Mouse (Mus musculus): ENCODE results near the gene 9930111J21Rik1. TPM values are rescaled to one million over a fixed set of nuclear protein-coding genes. Genes with fewer than 3 reads are reported as not detected.
A peak's percentile ranks its signal among the peaks of the same experiment; 100 is the strongest.
"Not testable (repeated sequence)": the region's sequence is repeated elsewhere in the genome, so short reads cannot be mapped to it uniquely, and the experiment has no call there.

The 9930111J21Rik1 gene
- total RNA-seq, 1 experiment from 2014 or later, result 15.8 TPM

- ATAC-seq (replicated peaks; ENCODE audit: low read depth, poor library complexity, severe bottlenecking), result peak; percentile 78
Observed at GRCm38 (mm10) chr11:48923818-48924217, 55.4 kb downstream of the 9930111J21Rik1 start.

DNA sequence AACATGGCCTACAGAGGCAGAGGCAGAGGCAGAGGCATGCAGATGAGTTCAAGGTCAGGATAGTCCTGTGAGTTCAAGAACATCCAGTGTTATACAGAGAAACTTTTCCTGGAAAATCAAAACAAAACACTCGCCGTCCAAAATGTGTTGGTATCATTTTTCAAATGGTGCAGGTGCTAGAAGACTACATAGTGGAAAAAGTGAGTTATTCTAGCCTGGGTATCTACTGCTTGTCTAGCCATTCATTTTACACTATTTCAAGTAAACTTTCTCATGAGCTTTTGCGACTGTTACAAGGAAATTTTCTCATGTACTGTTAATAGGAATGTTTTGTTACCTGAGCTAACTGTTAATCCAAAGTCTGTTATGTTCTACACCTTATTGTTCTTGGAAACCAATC, 60.8 kb downstream of the 9930111J21Rik1 start:
- no peak for ATAC-seq (replicated peaks; ENCODE audit: low read depth, poor library complexity, severe bottlenecking)

GRCm38 (mm10) chr11:48913611-48914010, 65.6 kb downstream of the 9930111J21Rik1 start:
- peak; percentile 54; the same call in 1 of the 2 replicates for ATAC-seq (replicated peaks; ENCODE audit: low read depth, poor library complexity, severe bottlenecking)

DNA sequence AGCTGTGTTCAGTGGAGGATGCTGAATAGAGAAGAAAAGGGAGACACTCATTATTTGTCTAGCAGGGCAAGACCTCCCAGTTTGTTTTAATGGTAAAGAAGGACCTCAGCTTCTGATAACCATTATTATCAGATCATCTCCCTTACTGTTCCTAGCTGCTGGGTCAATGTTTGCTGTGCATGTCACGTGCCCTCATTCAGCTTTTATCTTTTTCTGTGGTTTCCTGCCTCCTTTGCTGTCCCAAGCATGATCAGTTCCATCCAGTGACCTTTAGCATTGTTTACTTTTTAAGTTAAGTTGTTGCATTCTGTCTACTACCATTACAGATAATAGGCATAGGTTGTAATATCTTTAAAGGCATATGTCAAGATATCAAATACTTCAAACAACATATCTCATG, 70.7 kb downstream of the 9930111J21Rik1 start:
- no peak for ATAC-seq (replicated peaks; ENCODE audit: low read depth, poor library complexity, severe bottlenecking)

GRCm38 (mm10) chr11:48902021-48902420, 77.2 kb downstream of the 9930111J21Rik1 start, which contains the start of gene Gm5431:
TSS of gene Gm5431 (minus strand) at chr11:48902214.
- peak; percentile 37; the same call in 1 of the 2 replicates for ATAC-seq (replicated peaks; ENCODE audit: low read depth, poor library complexity, severe bottlenecking)

GRCm38 (mm10) chr11:48901567-48901930, 77.6 kb downstream of the 9930111J21Rik1 start:
- not testable (repeated sequence) for ATAC-seq (replicated peaks; ENCODE audit: low read depth, poor library complexity, severe bottlenecking)

DNA sequence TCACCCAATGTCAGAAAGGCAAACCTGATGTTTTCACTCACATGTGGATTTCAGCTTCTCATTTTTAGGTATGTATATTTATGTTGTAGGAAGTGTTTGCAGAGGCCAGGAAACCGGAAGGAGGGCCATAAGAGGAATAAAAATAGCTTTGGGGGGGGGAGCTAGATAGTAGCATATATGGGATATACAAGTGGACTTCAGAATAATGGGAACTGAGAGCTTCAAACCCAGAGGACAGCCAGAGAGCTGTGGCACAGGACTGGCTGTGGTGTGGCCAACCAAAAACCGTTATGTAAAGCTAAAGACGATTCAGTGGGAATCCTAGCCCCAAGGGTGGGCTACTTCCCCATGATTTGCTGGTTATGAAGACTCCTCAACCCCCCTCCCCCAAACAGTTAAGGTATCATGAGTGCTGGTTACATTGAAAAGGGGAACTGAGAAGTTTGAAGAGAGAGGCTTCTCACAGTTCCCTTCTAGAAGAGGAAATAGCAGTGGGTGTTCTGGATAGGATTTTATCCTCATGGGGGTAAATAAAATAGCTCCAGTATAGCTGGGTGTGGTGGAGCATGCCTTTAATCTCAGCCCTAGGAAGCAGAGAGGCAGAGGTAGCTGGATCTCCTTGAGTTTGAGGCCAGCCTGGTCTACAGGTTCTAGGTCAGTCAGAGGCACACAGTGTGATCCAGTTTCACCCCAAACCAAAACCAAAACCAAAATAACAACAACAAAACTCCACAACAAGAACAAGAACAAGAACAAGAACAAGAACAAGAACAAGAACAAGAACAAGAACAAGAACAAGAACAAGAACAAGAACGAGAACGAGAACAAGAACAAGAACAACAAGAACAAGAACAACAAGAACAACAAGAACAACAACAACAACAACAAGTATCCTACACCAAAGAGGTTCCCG, 78.3 kb downstream of the 9930111J21Rik1 start:
- peak; percentile 88 for ATAC-seq (replicated peaks; ENCODE audit: low read depth, poor library complexity, severe bottlenecking)

DNA sequence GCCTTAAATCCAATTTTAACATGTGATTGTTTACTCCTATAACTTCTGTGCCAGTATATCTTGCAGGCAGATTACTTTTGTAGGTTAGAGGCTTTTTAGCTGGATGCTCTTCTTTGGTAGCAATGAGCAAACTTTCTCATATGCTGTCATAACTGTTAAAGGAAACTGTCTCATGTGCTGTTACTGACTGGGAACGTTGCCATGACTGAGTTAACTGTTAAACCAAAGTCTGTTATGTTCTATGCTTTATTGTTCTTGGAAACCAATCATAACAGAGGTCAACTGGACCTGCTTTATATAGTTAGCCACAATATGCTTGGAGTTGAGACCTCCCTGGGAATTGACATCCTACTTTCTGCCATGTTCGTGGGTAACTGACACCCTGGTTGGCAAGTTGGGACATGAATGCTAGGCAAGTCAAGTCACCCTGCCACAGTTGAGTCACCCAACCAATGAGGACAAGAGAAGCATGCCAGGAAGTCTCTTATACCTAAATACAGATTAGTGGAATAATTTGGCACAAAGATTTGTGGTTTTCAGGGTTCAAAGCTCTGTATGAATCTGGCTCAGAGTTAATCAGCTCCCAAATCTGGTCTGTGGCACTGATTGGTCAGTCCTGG, 80.3 kb downstream of the 9930111J21Rik1 start:
- no peak for ATAC-seq (replicated peaks; ENCODE audit: low read depth, poor library complexity, severe bottlenecking)

Other genes with a start within 250 kb of the 9930111J21Rik1 start
- gene Rack1, start 179.1 kb downstream of the 9930111J21Rik1 start, total RNA-seq (2017), result 1,552 and 1,662 TPM in 2 replicates
- gene Trim41, start 162.0 kb downstream of the 9930111J21Rik1 start, total RNA-seq (2017), result 50.2 and 70.9 TPM in 2 replicates
- gene Trim7, start 153.3 kb downstream of the 9930111J21Rik1 start, total RNA-seq (2017), result 0.19 and 0.78 TPM in 2 replicates
- 48.6 and 64.4 TPM in 2 replicates for gene Gm12184, start 152.7 kb downstream of the 9930111J21Rik1 start, total RNA-seq (2017)
- 49.1 and 58.2 TPM in 2 replicates for gene Irgm1, start 107.7 kb downstream of the 9930111J21Rik1 start, total RNA-seq (2017)
- gene Gm5431, start 77.2 kb downstream of the 9930111J21Rik1 start, total RNA-seq (2017), result 0.59 and 1.5 TPM in 2 replicates
- gene Psme2b, start 33.2 kb downstream of the 9930111J21Rik1 start, total RNA-seq (2017), result 60.6 and 73.1 TPM in 2 replicates
- 3.0 and 4.1 TPM in 2 replicates for gene Olfr56, start 509 bp downstream of the 9930111J21Rik1 start, total RNA-seq (2017)
- gene Gm12185, start 12.8 kb upstream of the 9930111J21Rik1 start, total RNA-seq (2017), result 1.2 and 6.7 TPM in 2 replicates
- gene Tgtp1, start 14.8 kb upstream of the 9930111J21Rik1 start, total RNA-seq (2017), result 11.0 and 21.7 TPM in 2 replicates
- 22.4 and 24.8 TPM in 2 replicates for gene 9930111J21Rik2, start 71.8 kb upstream of the 9930111J21Rik1 start, total RNA-seq (2017)
- gene Tgtp2, start 84.8 kb upstream of the 9930111J21Rik1 start, total RNA-seq (2017), result 190 and 320 TPM in 2 replicates
- gene Ifi47, start 97.2 kb upstream of the 9930111J21Rik1 start, total RNA-seq (2017), result 58.3 and 68.1 TPM in 2 replicates
- gene Olfr1396, start 135.5 kb upstream of the 9930111J21Rik1 start, total RNA-seq (2017), result not detected in 2 replicates
- not detected in 2 replicates for gene Olfr1395, start 162.9 kb upstream of the 9930111J21Rik1 start, total RNA-seq (2017)
- not detected in 2 replicates for gene Olfr1394, start 175.0 kb upstream of the 9930111J21Rik1 start, total RNA-seq (2017)
- 11.1 and 13.6 TPM in 2 replicates for gene Btnl9, start 207.8 kb upstream of the 9930111J21Rik1 start, total RNA-seq (2017)
- 149 and 168 TPM in 2 replicates for gene Zfp62, start 223.9 kb upstream of the 9930111J21Rik1 start, total RNA-seq (2017)